Mouse (Mus musculus) liver, adult 2 months (tissue): Measurements from ENCODE around the gene Calcr.

Experiments
- CTCF ChIP-seq: fragments of 200-500 bp; IDR thresholded peaks from 2 replicates; pipeline ENCODE4 v1.5.1; 2011; ENCODE audit warnings: low read depth, low read length, control low read depth
- POLR2A ChIP-seq: fragments of 200-500 bp; IDR thresholded peaks from 2 replicates; pipeline ENCODE4 v1.6.1; 2011; ENCODE audit warnings: low read length, control low read depth; ENCODE audit not compliant: insufficient read depth; ENCODE audit errors: extremely low read depth

DNA sequence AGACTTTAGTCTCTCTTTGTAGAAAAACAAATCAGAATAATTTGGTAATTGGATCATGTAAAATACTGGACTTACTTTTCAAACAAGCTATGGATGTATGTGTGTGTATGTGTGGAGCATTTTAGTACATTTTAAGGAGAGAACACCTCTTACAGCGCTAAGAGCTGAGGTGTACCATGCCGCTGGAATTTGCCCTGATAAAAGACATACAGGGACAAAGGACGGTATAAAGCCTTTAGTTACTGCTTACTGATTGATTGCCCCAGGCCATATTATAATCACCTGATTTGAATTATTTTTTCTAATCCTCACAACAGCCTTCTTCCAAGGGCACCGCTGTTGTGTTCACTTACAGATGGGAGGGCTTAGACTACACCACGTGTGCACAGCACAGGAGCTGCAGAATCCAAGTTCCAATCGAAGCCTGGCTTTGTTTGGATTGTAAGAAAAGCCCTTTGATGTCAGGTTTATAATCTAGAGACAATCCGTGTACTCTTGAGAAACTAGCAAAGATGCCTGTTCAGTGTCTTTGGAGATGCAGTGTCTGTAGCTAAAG lies 76.3 kb downstream of the Calcr start:
- TF ChIP-seq CTCF (no peak), POLR2A (no peak)
